8 mouse cellular contexts compared by ENCODE assay signal in the genomic region with DNA sequence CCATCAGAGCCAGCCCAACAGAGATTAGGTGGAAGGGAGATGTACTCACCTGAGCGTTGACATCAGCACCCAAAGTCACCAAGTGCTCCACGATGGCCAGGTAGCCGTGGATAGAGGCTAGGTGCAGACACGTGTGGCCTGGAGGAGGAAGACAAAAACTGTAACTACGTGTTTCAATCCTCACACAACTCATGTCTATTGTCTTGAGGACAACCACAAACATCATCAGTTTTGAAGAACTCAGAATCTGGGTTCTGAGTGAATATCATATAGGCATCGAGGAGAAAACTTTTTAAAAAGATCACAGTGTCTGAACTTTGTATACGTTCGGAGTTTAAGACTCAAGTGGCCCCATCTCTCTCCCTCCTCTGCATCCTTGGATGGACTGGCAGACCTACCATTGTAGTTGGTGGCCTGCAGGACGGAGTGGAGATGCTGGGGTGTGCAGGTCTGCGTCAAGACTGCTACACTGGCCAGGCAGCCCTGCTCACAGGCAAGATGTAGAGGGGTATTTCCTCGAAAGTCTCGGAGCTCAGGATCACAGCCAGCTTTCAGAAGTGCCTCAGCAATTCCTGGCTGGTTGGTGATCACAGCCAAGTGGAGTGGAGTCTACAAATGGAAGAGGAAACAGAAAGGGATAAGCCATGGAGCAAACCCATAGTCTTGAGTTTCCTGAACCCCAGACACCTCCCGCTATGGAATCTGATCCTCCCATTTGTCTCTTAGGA. TPM values are rescaled to one million over a fixed set of nuclear protein-coding genes. Genes with fewer than 3 reads are reported as not detected.
A peak's percentile ranks its signal among the peaks of the same experiment; 100 is the strongest.
DNase-seq lines count a peak whose midpoint lies in the region; ATAC-seq lines count a peak whose summit lies in the region.

No protein-coding gene starts in this region.

- no peaks in the 10 kb centered on the region for H3K27me3 ChIP-seq in heart, embryonic 13.5 days (replicated peaks)
- H3K27me3 ChIP-seq in limb, embryonic 10.5 days (ENCODE audit: low read depth, poor library complexity, severe bottlenecking), result no peaks in the 10 kb centered on the region
- no peaks in the 10 kb centered on the region for H3K27me3 ChIP-seq in midbrain, embryonic 14.5 days (ENCODE audit: control insufficient read depth, insufficient read depth, low read length)

- WGBS in heart, embryonic 13.5 days, result 71% methylated on average over 13 of the region's 13 CpGs
- 87% methylated on average over 13 of the region's 13 CpGs for WGBS in limb, embryonic 10.5 days
- 86% methylated on average over 13 of the region's 13 CpGs for WGBS in midbrain, embryonic 14.5 days

- peaks cover 45% of the 10 kb centered on the region for H3K4me1 ChIP-seq in heart, embryonic 13.5 days
- peaks cover 27% of the 10 kb centered on the region for H3K4me1 ChIP-seq in limb, embryonic 10.5 days
- H3K4me1 ChIP-seq in midbrain, embryonic 14.5 days (ENCODE audit: control insufficient read depth, insufficient read depth, low read length), result peaks cover 13% of the 10 kb centered on the region

- H3K9ac ChIP-seq in heart, embryonic 13.5 days, result peak overlapping the region; percentile 99
- H3K9ac ChIP-seq in midbrain, embryonic 14.5 days (replicated peaks; ENCODE audit: low read length), result peak overlapping the region; percentile 97

- peaks cover 54% of the 10 kb centered on the region for H3K36me3 ChIP-seq in heart, embryonic 13.5 days
- peaks cover 47% of the 10 kb centered on the region for H3K36me3 ChIP-seq in limb, embryonic 10.5 days
- peaks cover 39% of the 10 kb centered on the region for H3K36me3 ChIP-seq in midbrain, embryonic 14.5 days (ENCODE audit: control insufficient read depth, insufficient read depth, low read length)

- no peak for ATAC-seq in heart, embryonic 13.5 days (ENCODE audit: extremely low read depth, insufficient number of reproducible peaks, low FRiP score, low TSS enrichment)
- no peak for ATAC-seq in midbrain, embryonic 14.5 days (ENCODE audit: low FRiP score, low TSS enrichment)

- DNase-seq in urinary bladder, adult 2 months (ENCODE audit: low spot score), result peak; percentile 27
- DNase-seq in urinary bladder, postnatal 36 days (ENCODE audit: low spot score in 2 of 2), result no peak
- peak; percentile 31 to 40 for DNase-seq in cerebellum, postnatal 25 days
- DNase-seq in limb, embryonic 10.5 days (ENCODE audit: low spot score), result no peak
- DNase-seq in midbrain, embryonic 14.5 days, result no peak
- DNase-seq in retina, postnatal 1 day, result no peak
- no peak for DNase-seq in embryo, embryonic 10 days (ENCODE audit: low spot score)

- peak overlapping the region; percentile 95 for H3K4me3 ChIP-seq in heart, embryonic 13.5 days
- peak overlapping the region; percentile 77 for H3K4me3 ChIP-seq in limb, embryonic 10.5 days
- H3K4me3 ChIP-seq in midbrain, embryonic 14.5 days (replicated peaks; ENCODE audit: low read depth, low read length), result peak overlapping the region; percentile 89

- H3K27ac ChIP-seq in heart, embryonic 13.5 days (replicated peaks), result peak overlapping the region; percentile 100
- H3K27ac ChIP-seq in limb, embryonic 10.5 days, result peak overlapping the region; percentile 98
- H3K27ac ChIP-seq in midbrain, embryonic 14.5 days (replicated peaks; ENCODE audit: low read depth, low read length), result peak overlapping the region; percentile 98

- H3K9me3 ChIP-seq in heart, embryonic 13.5 days, result no peaks in the 10 kb centered on the region
- H3K9me3 ChIP-seq in limb, embryonic 10.5 days (replicated peaks), result no peaks in the 10 kb centered on the region
- no peaks in the 10 kb centered on the region for H3K9me3 ChIP-seq in midbrain, embryonic 14.5 days (ENCODE audit: control insufficient read depth, low read length)

- H3K4me2 ChIP-seq in heart, embryonic 13.5 days, result peak overlapping the region; percentile 92
- peak overlapping the region; percentile 59 for H3K4me2 ChIP-seq in midbrain, embryonic 14.5 days (ENCODE audit: low read length)

RNA-seq across cellular contexts. Expression of gene Nfkbia, which starts 1.6 kb away (rescaled TPM):
- polyA plus RNA-seq in urinary bladder, adult 2 months (2012; rRNA removed), result 69.7 and 83.8 TPM in 2 replicates
- polyA plus RNA-seq in heart, embryonic 13.5 days (2015; fragmentation: Nextera tagmentation; extraction: Ambion mirVana), result 47.0 and 56.0 TPM in 2 replicates
- 38.0 and 56.9 TPM in 2 replicates for polyA plus RNA-seq in limb, embryonic 10.5 days (2016; fragmentation: Nextera tagmentation; extraction: Ambion mirVana)
- 49.6 and 52.1 TPM in 2 replicates for polyA plus RNA-seq in midbrain, embryonic 14.5 days (2014; fragmentation: Nextera tagmentation; extraction: Ambion mirVana)

Comparison
In these comparisons a context has a peak if more than half of its experiments do, and no peak if none do; other contexts are left out.
1. DNase-seq: peak in urinary bladder, adult 2 months (single experiment) and cerebellum, postnatal 25 days (2 of 2); none in urinary bladder, postnatal 36 days (0 of 2), limb, embryonic 10.5 days (single experiment), midbrain, embryonic 14.5 days (single experiment), retina, postnatal 1 day (single experiment) and embryo, embryonic 10 days (single experiment).
2. Peak in every context shown above with its lines, with median percentiles within 50 percentile points of each other: H3K27ac ChIP-seq and H3K4me3 ChIP-seq.